Mouse (Mus musculus) left cerebral cortex, adult 9 months (tissue): Measurements from ENCODE around the gene Dync2h1.
"Not testable (repeated sequence)": the region's sequence is repeated elsewhere in the genome, so short reads cannot be mapped to it uniquely, and the experiment has no call there.

Experiments used
- DNase-seq, 2 experiments: peaks; one replicate each; pipeline ENCODE4 v3.0.0; 2022; ENCODE audit warnings: low spot score in 2 of 2

The Dync2h1 gene

DNA sequence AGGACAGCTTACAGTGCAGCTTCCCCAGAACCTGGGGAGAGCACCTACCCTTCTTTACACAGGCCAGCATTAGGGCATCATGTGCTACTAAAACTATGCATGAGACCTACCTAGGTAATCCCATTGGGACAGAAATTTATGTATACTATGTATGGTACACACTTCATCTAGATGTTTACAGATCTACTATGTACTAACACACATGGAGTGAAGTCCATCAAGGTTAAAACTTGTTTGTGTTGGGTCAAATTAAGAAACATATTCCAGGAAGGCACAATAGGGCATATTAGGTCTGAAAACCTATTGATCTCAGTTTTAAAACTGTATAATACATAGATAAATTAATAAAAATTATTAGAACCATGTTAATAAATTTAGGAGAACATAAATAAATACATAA is 168.6 kb downstream of the Dync2h1 start:
- DNase-seq = no peak

DNA sequence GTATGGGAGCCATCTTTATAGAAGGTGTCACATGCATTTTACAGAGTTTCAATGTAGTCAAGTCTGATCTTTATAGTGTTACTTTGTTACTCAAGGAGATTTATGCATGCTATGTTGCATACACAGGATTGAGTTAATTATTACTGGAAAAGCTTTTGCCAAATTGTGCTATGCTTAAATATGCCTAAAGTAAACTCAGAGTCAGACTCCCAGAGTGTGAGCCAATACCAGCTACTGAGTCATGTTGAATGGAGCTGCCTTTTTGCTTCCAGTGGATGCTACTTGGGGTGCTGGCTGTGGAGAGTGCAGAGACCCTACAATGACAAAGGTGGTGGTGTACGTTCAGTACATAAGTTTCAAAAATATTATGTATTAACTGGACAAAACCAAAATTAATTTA is 169.5 kb downstream of the Dync2h1 start:
- no peak for DNase-seq

DNA sequence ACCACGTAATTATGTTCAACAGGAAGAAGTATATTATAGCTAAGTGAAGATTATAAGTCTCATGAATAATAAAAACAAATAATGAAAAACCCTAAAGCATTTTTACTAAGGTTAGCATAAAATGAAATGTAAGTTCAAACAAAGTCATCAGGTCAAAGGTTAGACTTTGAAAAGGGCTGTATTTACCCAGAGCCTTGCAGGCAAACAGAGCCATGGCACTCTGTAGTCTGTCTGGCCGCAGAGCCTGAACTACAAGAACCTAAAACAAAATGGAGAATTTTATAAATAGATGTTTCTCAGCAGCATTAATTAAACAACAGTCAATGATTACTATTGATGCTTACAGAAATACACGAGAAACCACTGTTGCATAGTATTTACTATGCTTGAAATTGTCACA is 174.5 kb downstream of the Dync2h1 start:
- DNase-seq = no peak

DNA sequence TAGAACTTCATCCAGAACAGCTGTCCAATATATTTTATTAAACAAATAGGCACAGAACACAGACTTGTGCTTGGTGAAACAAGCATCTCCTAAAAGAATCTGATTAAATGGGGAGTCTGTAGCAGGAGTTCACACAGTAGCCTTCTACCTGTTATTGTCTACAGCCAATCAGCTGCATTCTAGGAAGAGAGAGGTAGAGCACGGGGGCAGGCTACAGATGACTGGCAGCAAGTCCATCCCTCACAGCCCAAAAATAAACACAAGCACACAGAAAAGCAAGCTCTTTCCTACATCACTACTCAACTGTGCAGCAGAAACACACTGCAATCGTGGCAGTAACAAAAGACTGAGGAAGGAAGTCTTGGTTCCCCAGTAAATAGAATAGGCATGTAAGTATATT is 189.4 kb downstream of the Dync2h1 start:
- no peak for DNase-seq

DNA sequence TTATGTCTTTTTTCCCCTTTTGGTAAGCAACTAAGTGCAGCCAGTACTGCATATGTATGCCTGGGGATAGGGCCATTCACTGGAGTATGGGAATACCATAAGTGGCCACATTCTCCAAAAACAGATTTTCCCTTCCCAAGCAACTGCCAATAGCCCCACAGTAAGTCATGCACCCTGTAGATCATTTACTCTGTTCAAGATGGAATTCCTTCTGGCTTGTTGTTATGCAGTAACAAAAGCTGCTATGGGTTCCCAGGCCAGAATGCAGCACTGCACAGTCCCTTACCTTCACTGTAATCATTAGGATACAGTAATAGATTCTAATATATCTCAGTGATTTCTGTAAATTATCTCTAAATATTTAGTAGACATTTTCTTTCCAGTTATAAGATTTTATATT is 190.0 kb downstream of the Dync2h1 start:
- DNase-seq = no peak

DNA sequence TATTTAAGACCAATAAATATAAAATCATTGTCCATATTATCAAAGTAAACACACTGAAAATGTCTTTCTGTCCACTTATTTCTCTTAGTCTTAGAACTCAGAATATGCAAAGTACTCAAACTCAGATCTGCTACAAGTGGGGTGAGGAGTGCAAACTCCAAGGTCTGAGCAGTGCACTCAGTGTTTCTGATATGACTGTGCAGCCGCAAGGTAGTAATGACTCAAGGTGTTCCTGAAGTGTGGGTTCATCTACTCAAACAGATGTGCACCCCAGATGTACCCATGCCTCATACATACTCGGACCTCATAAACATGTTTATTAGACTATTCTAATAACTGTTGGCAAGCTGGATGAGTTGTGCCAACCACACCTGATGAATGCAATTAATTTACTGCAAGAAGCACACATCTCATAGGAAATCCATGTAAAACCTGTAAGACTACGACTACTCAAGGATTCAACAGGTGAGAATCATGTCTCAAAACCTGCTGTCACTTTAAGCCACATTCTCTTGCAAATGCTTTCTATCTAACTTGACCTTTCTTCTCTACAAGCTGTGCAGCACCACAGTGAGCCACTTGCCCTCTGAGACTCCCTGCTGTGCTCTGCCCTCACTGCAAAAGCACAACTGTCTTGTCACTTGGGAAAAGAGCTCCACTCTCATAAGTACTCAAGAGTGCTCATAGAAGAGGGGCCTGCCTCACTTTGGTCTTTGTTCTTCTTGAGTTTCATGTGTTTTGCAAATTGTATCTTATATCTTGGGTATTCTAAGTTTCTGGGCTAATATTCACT is 195.2 kb downstream of the Dync2h1 start:
- DNase-seq = no peak

DNA sequence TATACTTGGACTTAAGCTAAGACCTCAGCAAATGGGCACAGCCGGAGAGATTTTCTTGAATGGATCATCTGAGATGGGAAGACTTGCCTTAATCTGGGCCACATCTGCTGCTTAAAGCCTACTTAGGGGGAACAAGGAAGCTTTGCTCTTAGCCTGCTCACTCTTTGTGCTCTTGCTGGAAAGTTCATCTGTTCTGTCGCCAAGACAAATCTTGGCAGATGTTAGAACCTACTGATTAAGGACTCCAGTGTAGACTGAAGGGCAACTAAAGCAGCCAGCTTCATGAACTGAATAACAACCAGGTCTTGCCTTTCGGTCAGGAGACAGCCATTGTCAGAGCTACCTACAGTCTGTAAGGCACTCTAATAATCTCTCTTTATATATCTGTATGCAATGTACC is 198.1 kb downstream of the Dync2h1 start:
- DNase-seq = peak; percentile 7 to 19

DNA sequence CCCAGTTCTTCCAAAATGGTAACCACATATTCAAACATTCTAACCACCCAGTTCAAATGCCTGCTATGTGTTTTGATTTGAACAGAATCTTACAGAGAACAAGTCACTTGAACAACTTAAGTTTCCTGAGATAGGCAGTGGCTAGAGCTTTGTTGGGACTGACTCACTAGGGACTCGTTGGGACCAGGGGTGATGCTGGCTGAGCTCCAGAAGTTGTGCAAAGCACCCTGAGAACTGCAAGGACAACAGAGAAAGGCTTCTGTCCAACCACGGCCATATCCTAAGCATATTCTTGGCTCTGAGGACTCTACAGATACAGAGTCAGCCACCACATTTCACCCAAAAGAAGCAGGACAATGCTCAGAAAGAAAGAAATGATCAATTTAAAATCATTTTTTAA is 215.1 kb downstream of the Dync2h1 start:
- no peak for DNase-seq

DNA sequence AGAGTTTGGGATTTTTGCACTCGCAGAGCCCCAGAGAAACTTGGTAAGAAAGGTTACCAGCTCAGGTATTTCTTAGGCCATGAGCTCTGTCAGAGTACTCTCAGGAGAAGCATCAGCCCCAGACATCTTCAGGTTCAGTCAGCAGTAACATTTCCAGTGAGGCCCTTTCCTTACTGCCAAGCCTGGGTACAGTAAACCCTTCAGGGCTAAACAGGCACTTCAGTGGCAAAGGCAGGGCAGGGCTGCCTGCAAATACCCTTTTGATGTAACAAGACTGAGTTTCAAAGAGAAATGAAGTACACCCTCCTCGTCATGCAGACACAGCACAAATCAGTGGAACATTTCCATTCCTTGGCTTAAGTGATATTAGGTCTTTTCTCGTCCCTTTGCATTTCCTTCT is 219.2 kb downstream of the Dync2h1 start:
- no peak for DNase-seq

DNA sequence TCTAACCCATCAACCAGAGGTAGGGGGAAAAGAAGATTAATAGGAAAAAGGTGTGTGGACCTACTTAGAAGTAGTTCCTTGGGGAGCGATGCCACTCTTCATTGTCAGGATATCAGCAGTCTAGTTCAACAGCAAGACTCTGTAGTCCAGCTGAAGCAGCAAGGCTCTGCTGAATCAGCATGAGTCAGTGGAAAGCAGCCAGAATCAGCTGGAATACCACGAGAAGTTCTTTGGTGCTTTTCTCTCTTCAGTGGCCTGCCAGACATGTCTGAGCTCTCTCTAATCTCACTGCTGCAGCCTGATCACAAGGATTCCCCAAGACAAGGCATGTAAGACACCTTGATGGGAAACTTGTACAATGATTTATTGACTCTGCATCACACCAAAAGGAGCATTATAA is 225.9 kb downstream of the Dync2h1 start:
- no peak for DNase-seq

DNA sequence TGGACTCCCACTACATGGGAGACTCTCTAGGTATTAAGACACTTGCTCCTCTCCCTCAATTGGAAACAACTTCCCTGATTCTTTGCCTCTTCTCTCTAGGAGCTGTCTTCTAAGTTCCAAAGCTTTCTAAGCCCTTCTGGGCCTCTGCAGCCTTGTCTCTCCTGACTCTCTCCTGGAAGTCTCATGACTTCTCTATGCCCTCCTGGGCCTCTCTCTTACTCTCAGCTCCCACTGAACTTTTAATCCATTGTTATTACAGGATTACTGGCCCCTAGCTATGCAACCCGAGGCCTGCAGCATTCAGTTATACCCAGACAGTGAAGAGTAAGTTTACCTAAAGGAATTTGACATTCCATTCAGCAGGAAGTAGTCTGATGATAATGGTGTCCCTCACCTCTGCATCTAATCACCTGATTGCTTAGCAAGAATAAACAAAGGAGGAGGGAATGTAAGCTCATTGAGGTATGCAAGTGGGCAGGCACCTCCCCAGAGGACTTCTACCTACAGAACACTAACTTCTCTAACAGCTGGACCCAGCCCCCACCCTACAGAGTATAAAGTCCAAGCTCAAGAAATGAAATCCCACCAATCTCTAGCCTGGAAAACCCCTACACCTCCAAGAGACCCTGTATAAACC is 256.7 kb downstream of the Dync2h1 start:
- no peak for DNase-seq

DNA sequence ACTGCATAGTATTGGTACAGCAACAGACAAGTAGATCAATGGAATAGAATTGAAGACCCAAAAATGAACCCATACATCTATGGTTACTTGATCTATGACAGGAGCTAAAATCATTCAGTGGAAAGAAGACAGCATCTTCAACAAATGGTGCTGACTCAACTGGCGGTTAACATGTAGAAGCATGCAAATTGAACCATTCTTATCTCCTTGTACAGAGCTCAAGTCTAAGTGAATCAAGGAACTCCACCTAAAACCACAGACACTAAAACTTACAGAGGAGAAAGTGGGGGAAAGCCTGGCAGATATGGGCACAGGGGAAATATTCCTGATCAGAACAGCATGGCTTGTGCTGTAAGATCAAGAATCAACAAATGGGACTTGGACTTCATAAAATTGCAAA is 270.8 kb downstream of the Dync2h1 start:
- no peak for DNase-seq

DNA sequence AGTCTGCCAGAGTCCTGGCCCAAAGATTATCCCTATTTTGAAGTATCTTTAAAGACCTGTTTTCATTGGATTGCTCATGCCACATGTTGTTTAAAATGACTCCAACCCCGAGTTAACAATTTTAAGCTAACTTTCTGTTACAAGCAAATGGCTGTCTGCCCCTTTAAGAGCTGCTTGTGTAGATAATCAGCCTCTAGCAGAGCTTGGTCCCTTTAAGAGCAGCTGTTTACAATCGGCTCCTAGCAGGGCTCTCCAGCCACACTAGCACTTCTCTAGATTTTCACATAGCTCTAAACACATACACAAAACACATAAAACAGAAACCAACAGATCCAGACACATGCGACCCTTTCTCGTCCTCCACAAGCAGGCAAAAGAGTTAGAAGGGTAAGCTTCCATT is 273.7 kb downstream of the Dync2h1 start:
- not testable (repeated sequence) for DNase-seq

DNA sequence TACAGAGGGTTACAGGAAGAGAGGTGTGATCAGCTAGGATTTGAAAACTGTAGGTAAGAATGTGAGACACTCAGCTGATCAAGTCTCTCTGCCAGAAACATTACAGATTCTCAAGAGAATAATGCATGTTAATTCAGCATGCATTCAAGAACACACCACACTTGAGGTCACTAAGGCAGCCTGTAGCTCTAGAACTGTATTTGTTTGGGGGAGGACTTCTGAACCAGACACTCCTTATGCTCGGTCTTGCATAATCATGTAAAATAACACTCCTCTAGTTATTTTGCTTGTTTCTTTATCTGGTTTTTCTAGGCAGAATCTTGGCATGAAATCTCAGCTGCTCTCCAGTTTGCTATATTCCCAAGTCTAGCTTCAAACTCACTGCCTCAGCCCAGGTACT is 282.6 kb downstream of the Dync2h1 start:
- DNase-seq = no peak

DNA sequence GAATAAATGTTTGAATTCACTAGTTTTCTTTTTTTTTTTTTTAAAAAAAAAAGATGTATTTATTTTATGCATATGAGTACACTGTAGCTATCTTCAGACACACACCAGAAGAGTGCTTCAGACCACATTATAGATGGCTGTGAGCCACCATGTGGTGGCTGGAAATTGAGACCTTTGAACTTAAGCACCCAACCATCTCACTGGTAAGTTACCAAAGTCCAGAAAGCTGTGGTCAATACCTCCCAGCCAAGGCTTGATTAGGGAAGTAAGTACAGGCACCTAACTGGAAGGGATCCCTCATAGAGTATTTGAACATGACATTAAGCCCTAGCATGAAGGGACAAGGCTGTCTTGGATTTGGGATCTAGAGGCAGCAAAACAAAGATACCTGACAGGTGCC is 292.9 kb downstream of the Dync2h1 start:
- DNase-seq = no peak

DNA sequence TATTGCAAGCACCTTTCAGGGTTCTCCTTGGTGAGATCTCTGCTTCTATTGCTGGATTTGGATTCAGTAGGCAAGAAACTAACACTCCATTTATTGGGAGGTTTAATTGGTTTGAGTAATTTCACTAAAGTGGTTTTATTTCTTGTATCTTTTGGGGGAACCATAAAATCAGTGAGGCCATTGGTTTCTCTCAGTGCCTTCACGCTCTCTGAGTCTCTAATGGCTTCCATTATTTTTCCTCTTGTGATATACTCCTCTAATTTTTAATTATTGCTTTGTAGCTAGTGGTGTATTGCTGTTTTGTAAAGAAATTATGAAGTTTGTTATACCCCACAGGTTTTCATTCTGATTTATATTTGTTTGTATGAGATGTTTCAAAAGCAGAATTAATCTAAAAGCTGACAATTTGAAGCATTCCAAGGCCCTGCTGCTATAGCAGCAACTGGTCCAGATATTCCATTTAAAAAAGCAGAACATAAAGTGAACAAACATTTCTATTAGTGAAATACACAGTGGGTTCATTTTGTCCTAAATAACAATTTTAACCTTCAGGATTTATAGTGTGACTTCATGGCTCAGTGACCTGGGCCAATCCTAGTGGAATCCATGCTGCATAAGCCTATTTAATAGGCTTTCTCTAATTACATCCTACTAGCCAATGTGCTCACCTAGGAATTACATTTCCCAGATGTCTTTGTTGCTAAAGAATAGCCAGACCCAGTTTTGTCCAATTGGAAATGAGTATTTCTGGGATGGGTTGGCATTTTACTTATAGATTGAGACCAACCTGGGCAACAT is 302.9 kb downstream of the Dync2h1 start:
- DNase-seq = no peak
